Mouse (Mus musculus) T-cell, adult 2 months (primary cell): Measurements from ENCODE around the gene Dpp3.
A peak's percentile ranks its signal among the peaks of the same experiment; 100 is the strongest.
"Not testable (repeated sequence)": the region's sequence is repeated elsewhere in the genome, so short reads cannot be mapped to it uniquely, and the experiment has no call there.

ENCODE experiments used
- DNase-seq: peaks from one replicate; pipeline ENCODE4 v3.0.0; 2022; ENCODE audit warnings: low spot score

The Dpp3 gene

DNA sequence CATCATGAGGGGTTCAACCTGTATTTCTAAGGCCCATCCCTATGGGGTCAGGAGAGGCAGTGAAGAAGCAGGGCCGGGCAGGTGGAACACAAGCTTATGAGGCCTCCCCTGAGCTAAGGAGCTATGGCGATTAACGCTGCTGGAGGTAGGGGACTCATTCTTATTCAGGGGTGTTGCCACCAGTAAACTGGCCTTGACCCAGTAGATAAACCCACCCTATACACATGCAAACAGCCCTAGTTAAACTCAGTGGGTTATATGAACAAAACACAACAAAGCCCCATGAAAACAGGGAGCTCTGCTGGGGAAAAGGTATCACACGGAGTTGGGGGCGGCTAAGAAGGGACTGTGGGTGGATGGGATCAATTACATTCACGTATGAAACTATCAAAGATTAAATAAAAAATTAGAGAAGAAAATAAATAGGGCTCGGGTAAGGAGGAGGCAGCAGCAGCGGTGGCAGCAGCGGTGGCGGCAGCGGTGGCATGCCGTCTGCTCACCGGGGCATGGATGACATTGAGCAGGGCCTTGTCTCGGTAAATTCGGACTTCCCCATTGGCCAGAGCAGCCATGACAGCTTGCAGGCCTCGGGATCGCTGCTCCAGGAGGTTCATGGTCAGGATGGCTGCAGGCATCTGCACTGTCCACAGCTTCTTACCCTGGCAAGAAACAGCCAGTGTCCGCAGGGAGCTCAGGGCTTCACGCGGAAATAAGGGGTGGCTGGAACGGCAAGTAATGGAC, 31.1 kb downstream of the Dpp3 start:
- no peak for DNase-seq

- DNase-seq, result no peak
Measured at GRCm38 (mm10) chr19:4891798-4892197, 36.3 kb downstream of the Dpp3 start.

DNA sequence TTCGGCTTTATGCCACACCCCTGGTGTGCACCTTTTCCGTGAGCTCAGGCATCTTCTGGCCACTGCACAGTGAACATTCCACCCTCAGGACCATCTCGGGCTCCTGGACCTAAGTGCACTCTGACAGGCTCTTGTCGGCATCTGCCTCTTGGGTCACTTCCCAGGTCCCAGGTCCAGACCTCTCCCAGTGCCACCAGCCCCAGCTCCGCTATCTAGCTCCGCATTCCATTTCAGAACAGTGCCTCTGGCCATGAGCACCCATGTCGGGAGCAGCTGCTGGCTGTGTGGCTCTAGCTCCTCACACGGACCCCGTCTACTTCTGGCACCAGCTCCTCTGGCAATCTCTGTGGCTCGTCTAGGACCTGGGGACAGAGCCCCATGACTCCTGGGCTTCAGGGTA, 38.3 kb downstream of the Dpp3 start:
- DNase-seq, result no peak

- DNase-seq, result no peak
Measured at GRCm38 (mm10) chr19:4883961-4884360, 44.1 kb downstream of the Dpp3 start.

DNA sequence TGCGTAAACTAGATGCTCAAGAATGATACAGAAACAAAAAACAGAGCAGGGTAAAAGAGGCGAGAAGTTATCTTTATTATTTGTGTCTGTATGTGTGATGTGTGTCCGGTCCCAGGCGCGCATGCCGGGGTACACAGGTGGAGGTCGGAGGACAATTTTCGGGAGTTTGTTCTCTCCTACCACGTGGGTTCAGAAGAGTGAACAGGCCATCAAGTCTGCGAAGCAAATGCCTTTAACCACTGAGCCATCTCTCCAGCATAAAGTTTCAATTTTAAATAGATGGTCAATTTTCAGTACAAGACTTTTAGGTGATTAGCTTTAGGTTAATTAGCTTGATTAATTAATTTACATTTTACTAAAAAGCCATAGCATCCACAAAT, 48.8 kb downstream of the Dpp3 start:
- DNase-seq, result no peak

DNA sequence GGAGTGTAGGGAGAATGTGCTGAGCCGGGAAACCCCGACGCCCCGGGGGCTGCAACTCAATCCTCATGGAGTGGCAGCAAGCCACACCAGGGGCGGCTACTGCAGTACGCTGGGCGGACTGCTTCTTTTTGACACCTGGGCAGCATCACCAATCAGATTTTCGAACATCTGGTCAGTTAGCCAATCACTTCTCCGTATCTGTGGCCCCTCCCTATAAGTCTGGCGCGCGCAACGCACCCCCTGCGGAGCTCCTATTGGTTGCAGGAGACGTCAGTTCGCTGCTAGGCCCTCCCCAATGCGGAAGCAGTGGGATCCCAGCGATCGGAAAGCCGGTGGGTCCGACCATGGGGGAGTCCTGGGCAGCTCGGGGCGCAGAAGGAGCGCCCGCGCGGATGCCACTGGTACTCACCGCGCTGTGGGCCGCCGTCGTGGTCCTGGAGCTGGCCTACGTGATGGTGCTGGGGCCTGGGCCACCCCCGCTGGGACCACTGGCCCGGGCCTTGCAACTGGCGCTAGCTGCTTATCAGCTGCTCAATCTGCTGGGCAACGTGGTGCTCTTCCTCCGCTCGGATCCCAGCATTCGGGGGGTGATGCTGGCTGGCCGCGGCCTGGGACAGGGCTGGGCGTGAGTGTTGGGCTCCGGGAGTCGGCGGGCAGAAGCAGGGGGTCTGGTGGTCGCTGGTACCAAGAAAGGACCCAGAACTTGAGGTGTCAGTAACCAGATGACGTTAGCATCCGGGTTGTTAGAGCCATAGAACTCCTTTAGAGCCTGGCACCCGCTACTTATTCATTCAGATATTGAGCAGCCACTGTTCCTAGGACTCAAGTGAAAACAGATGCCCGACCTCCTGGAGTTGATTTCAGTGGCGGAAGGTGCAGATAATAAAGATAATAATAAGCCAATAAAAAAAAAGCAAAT, 49.4 kb downstream of the Dpp3 start, which contains the start of gene Zdhhc24:
TSS of gene Zdhhc24 (plus strand) at position 264 of the 919 bp plus-strand sequence.
- DNase-seq, result peak; percentile 91

DNA sequence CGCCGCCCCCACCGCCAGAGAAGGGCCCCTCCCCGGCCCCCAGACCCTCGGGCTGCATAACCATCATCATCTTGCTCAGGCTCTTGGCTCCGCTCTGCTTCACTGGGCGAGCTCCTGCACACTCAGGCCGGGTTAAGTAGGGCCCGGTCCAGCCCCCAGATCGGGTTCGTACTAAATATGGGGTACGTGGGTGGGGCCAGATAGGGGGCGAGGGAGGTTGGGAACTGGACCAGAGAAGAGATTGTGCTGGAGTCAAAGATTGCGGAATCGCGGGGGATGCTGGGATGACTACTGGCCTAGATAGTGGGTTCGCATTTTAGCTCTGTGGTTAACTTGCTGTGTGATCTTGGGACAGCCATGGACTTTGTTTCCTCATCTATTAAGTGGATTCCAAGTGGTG, 50.3 kb downstream of the Dpp3 start, which contains the start of gene Actn3:
TSS of gene Actn3 (minus strand) at position 125 of the 400 bp plus-strand sequence.
- no peak for DNase-seq

GRCm38 (mm10) chr19:4876755-4877154, 51.3 kb downstream of the Dpp3 start:
- no peak for DNase-seq

GRCm38 (mm10) chr19:4876241-4876640, 51.8 kb downstream of the Dpp3 start:
- no peak for DNase-seq

DNA sequence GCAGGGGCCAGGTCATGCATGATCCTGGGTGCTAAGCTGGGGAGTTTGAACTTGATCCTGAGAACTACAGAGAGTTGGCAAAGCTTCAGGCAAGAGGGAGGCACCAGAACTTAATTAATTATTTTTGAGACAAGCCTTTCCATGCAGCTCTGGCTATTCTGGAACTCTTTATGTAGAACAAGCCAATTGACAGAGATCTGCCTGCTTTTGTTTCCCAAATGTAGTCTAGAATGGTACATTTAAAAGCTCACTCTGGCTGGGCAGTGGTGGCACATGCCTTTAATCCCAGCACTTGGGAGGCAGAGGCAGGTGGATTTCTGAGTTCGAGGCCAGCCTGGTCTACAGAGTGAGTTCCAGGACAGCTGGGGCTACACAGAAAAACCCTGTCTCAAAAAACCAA, 53.5 kb downstream of the Dpp3 start:
- DNase-seq, result not testable (repeated sequence)

DNA sequence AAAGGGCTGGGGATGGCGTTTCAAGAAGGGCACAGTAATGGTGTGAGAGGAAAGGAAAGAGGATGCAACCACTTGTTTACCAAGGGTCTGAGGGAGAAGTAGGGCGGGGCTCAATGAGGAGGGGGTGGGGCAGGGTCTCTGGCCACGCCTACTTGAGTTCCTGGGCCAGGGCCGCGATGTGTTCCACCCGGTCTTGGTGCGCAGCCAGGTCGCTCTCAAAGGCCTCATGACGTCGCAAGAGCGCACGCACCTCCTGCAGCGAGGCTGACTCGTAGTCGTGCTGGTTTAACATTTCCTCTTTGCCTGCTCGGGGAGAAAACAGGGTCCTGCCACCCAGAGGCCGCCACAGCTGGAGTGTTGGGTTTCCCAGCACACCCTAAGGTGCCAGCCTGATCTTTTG, 62.9 kb downstream of the Dpp3 start:
- DNase-seq, result peak; percentile 47

DNA sequence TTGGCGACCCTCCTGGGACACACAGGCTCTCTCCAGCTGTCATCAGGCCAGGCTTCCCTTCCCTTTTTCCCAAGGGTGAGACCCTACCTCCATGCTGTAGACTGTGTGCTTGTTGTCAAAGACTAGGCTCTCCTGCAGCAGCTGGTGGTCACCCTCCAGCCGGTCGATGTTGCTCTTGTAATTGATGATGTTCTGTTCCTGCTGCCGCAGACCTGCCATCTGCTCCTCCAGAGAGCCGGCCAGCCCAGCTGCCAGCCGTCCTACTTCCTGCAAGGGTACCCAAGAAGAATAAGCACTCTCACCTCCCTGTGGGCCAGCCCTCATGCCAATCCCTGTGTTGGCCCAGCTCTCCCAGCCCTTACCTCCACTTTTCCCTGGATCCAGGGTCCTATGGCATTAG, 65.0 kb downstream of the Dpp3 start:
- no peak for DNase-seq

- DNase-seq, result no peak
Measured at GRCm38 (mm10) chr19:4859081-4859480, 69.0 kb downstream of the Dpp3 start.
